Mouse (Mus musculus) common myeloid progenitor, adult 5-6 weeks (primary cell): ENCODE data around the gene Gm10283. TPM values are rescaled to one million over a fixed set of nuclear protein-coding genes. Genes with fewer than 3 reads are reported as not detected.

ENCODE experiments used
- total RNA-seq: library from RNA; stranded (forward); fragments of 200-1000, 187-1606 nt; gene quantifications from 2 replicates; pipeline ENCODE4 v1.2.3, GENCODE M21; 2017

The Gm10283 gene
- total RNA-seq, 1 experiment from 2014 or later: not detected

Other genes with a start within 250 kb of the Gm10283 start
- gene Aadat, start 2.7 kb upstream of the Gm10283 start, total RNA-seq: not detected in 2 replicates
- 1.2 and 1.6 TPM in 2 replicates for gene Mfap3l, start 129.6 kb upstream of the Gm10283 start, total RNA-seq